Mouse (Mus musculus) erythroblast, embryonic 14.5 days (primary cell): ENCODE measurements around the gene Akap6.

ENCODE experiments used
- GATA1 ChIP-seq: IDR thresholded peaks from 2 replicates; pipeline ENCODE4 v1.6.1; 2012; ENCODE audit warnings: low read length, inconsistent platforms, mixed read lengths
- TAL1 ChIP-seq: IDR thresholded peaks from 3 replicates; pipeline ENCODE4 v1.6.1; 2012; ENCODE audit warnings: low read length, inconsistent platforms, mixed read lengths

GRCm38 (mm10) chr12:53029910-53030309 is 330.7 kb downstream of the Akap6 start:
- TF ChIP-seq GATA1 (no peak), TAL1 (no peak)
